Mouse (Mus musculus): Measurements from ENCODE around the gene Olfr1134.
"Not testable (repeated sequence)": the region's sequence is repeated elsewhere in the genome, so short reads cannot be mapped to it uniquely, and the experiment has no call there.

Gene Olfr1134

GRCm38 (mm10) chr2:87658360-87658759 lies at the start of gene Olfr1134:
TSS of gene Olfr1134 (minus strand) at chr2:87658460.
- no peak for DNase-seq (ENCODE audit: low spot score)

- no peak for DNase-seq (ENCODE audit: low spot score)
These were observed 35.6 kb upstream of the Olfr1134 start, which contains the start of gene Olfr1136 for GRCm38 (mm10) chr2:87693847-87694246. TSS of gene Olfr1136 (minus strand) at chr2:87693947.

- no peak for DNase-seq (ENCODE audit: low spot score)
These were observed 15.3 kb upstream of the Olfr1134 start, which contains the start of gene Olfr1135 for GRCm38 (mm10) chr2:87673564-87673963. TSS of gene Olfr1135 (minus strand) at chr2:87673664.

- DNase-seq (ENCODE audit: low spot score) = no peak
These were observed 11.0 kb downstream of the Olfr1134 start, which contains the start of gene Olfr1133 for GRCm38 (mm10) chr2:87647274-87647673. TSS of gene Olfr1133 (minus strand) at chr2:87647374.

GRCm38 (mm10) chr2:87642441-87642840 lies 15.8 kb downstream of the Olfr1134 start:
- no peak for DNase-seq (ENCODE audit: low spot score)

GRCm38 (mm10) chr2:87637435-87637834 lies 20.8 kb downstream of the Olfr1134 start, which contains the start of gene Olfr1132:
TSS of gene Olfr1132 (minus strand) at chr2:87637535.
- no peak for DNase-seq (ENCODE audit: low spot score)

GRCm38 (mm10) chr2:87626804-87627203 lies 31.5 kb downstream of the Olfr1134 start, which contains the start of gene Olfr1131:
TSS of gene Olfr1131 (plus strand) at chr2:87627104.
- no peak for DNase-seq (ENCODE audit: low spot score)

- DNase-seq (ENCODE audit: low spot score) = not testable (repeated sequence)
These were observed 52.3 kb downstream of the Olfr1134 start, which contains the start of gene Olfr1130 for GRCm38 (mm10) chr2:87605912-87606311. TSS of gene Olfr1130 (plus strand) at chr2:87606212.
